Mouse (Mus musculus) midbrain, embryonic 14.5 days (tissue): ENCODE data around the gene Fbxw14. TPM values are rescaled to one million over a fixed set of nuclear protein-coding genes. Genes with fewer than 3 reads are reported as not detected.
"Not testable (repeated sequence)": the region's sequence is repeated elsewhere in the genome, so short reads cannot be mapped to it uniquely, and the experiment has no call there.

Experiments
- ATAC-seq: fragments of 200-750 bp; cut with Nextera tagmentation; 2 replicates; pipeline ENCODE4 v1.8.0; 2017; ENCODE audit warnings: moderate number of reproducible peaks, moderate library complexity; ENCODE audit not compliant: low FRiP score, low TSS enrichment
- DNase-seq: peaks from one replicate; pipeline ENCODE4 v3.0.0-alpha.2; 2015
- H3K27ac ChIP-seq: fragments of 300-500 bp; sonication (generic); replicated peaks from 2 replicates; pipeline ENCODE4 v1.5.1; 2014; ENCODE audit warnings: mild to moderate bottlenecking, low read depth, low read length, moderate library complexity
- H3K27me3 ChIP-seq: fragments of 300-500 bp; sonication (generic); 2 replicates; pipeline ENCODE4 v1.6.1; 2014; ENCODE audit warnings: low read length, control low read depth, mixed read lengths; ENCODE audit not compliant: control insufficient read depth, insufficient read depth
- H3K36me3 ChIP-seq: fragments of 300-500 bp; sonication (generic); 2 replicates; pipeline ENCODE4 v1.6.1; 2014; ENCODE audit warnings: low read length, control low read depth; ENCODE audit not compliant: control insufficient read depth, insufficient read depth
- H3K4me1 ChIP-seq: fragments of 300-500 bp; sonication (generic); 2 replicates; pipeline ENCODE4 v1.6.1; 2014; ENCODE audit warnings: mild to moderate bottlenecking, antibody characterized with exemption, low read length, control low read depth; ENCODE audit not compliant: control insufficient read depth, insufficient read depth
- H3K4me2 ChIP-seq: fragments of 300-500 bp; sonication (generic); 2 replicates; pipeline ENCODE4 v1.6.1; 2014; ENCODE audit warnings: mild to moderate bottlenecking, low read length, moderate library complexity
- H3K4me3 ChIP-seq: fragments of 300-500 bp; sonication (generic); replicated peaks from 2 replicates; pipeline ENCODE4 v1.5.1; 2014; ENCODE audit warnings: low read depth, low read length
- H3K9ac ChIP-seq: fragments of 300-500 bp; sonication (generic); replicated peaks from 2 replicates; pipeline ENCODE4 v1.6.1; 2014; ENCODE audit warnings: mild to moderate bottlenecking, low read length, moderate library complexity
- H3K9me3 ChIP-seq: fragments of 300-500 bp; sonication (generic); 2 replicates; pipeline ENCODE4 v1.6.1; 2016; ENCODE audit warnings: low read length, control low read depth, mixed read lengths; ENCODE audit not compliant: control insufficient read depth
- WGBS: fragments of 180-500 bp; shearing (Covaris S2); extraction: QIAGEN DNeasy Blood & Tissue Kit; methylation state at CpG from one replicate; pipeline ENCODE4 v1.1.7; 2014; 5-methylcytosine and 5-hydroxymethylcytosine counted together
- polyA plus RNA-seq: library from polyadenylated mRNA; unstranded; fragments of >200 nt; fragmentation: Nextera tagmentation; extraction: Ambion mirVana; gene quantifications from 2 replicates; pipeline ENCODE4 v1.2.1, GENCODE M21; 2014

Gene Fbxw14
- polyA plus RNA-seq = not detected in 2 replicates

DNA sequence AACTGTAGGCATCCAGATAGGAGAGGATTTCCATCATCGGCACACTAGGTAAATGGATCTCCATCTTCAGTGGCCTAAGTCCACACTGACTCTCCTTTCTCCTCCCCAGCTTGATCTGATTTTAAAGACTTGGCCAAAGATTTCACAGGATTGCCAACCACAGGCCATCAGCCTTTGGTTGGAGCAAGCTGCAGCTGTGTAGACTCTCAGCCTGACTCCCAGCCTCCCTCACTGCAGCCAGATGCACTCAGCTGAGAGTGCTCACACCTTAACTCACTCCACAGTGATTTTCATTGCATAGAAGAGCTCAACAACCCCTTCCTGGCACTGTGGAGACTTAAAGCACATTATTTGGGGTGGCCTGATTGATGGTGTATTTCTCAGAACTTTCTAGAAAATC is at the start of gene Fbxw14:
Gene Fbxw14 (minus strand): TSS at position 101 of the 400 bp plus-strand sequence.
- not testable (repeated sequence) for H3K27me3 ChIP-seq, H3K4me3 ChIP-seq, DNase-seq, H3K9me3 ChIP-seq, H3K4me2 ChIP-seq, H3K27ac ChIP-seq, H3K4me1 ChIP-seq, H3K36me3 ChIP-seq, ATAC-seq, H3K9ac ChIP-seq
- WGBS = no CpG with 5 or more reads among the region's 1 CpGs

DNA sequence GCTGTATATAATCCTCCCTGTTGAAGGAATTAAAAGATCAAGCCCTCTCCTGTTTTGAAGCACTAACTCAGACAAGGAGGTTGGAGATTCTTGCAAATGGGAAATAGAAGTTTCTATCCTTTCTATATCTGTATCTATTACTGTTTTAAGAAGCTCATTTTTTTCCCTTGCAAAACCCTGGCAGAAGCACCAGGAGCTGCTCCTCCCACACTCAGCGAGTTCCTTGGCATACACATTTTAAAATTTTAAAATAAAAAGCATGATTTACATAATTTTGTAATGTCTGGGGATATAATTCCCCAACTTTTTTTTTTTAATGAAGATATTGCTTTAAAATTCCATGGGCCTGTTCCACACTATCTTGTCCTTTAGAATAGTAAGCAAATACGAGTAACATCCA is 24.4 kb downstream of the Fbxw14 start:
- no peak overlapping the region for H3K9ac ChIP-seq
- H3K27me3 ChIP-seq = no peaks in the 10 kb centered on the region
- H3K36me3 ChIP-seq = no peaks in the 10 kb centered on the region
- ATAC-seq (no peak), DNase-seq (no peak)
- no peak overlapping the region for H3K4me2 ChIP-seq
- WGBS = 80% methylated on average over 2 of the region's 2 CpGs
- H3K27ac ChIP-seq = no peak overlapping the region
- no peak overlapping the region for H3K4me3 ChIP-seq
- H3K9me3 ChIP-seq = no peaks in the 10 kb centered on the region
- no peaks in the 10 kb centered on the region for H3K4me1 ChIP-seq

DNA sequence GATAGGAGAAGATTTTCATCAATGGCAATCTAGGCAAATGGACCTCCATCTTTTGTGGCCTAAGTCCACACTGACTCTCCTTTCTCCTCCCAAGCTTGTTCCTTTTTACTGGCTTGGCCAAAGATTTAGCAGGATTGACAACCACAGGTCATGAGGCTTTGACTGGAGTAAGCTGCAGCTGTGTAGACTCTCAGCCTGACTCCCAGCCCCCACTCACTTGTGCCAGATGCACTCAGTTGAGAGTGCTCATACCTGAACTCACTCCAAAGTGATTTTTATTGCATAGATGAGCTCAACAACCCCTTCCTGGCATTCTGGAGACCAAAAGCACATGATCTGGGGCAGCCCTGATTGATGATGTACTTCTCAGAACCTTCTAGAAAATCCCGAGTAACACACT is 52.8 kb downstream of the Fbxw14 start, which contains the start of gene Fbxw20:
Gene Fbxw20 (minus strand): TSS at position 101 of the 400 bp plus-strand sequence.
- Histone ChIP-seq H3K27me3 (no peaks in the 10 kb centered on the region), H3K4me3 (no peak within 1 kb of the TSS), H3K4me1 (no peaks in the 10 kb centered on the region), H3K27ac (no peak within 1 kb of the TSS), H3K9me3 (no peaks in the 10 kb centered on the region), H3K9ac (no peak within 1 kb of the TSS), H3K4me2 (no peak within 1 kb of the TSS), H3K36me3 (no peaks in the 10 kb centered on the region)
- DNase-seq = no peak
- 79% methylated on average over 1 of the region's 1 CpGs for WGBS
- no peak for ATAC-seq

Other genes starting within 250 kb of the Fbxw14 start
- 49.1 and 49.9 TPM in 2 replicates for gene Shisa5, start 249.1 kb downstream of the Fbxw14 start, polyA plus RNA-seq
- gene Trex1, start 227.9 kb downstream of the Fbxw14 start, polyA plus RNA-seq = 15.3 and 18.8 TPM in 2 replicates
- gene Atrip, start 213.6 kb downstream of the Fbxw14 start, polyA plus RNA-seq = 26.5 and 28.6 TPM in 2 replicates
- gene Ccdc51, start 205.2 kb downstream of the Fbxw14 start, polyA plus RNA-seq = 14.0 and 15.4 TPM in 2 replicates
- 733 and 824 TPM in 2 replicates for gene Tma7, start 205.1 kb downstream of the Fbxw14 start, polyA plus RNA-seq
- 21.7 and 22.4 TPM in 2 replicates for gene Plxnb1, start 192.3 kb downstream of the Fbxw14 start, polyA plus RNA-seq
- not detected in 2 replicates for gene Fbxw21, start 125.6 kb downstream of the Fbxw14 start, polyA plus RNA-seq
- gene Fbxw13, start 91.7 kb downstream of the Fbxw14 start, polyA plus RNA-seq = not detected in 2 replicates
- not detected in 2 replicates for gene Fbxw20, start 52.9 kb downstream of the Fbxw14 start, polyA plus RNA-seq
- not detected in 2 replicates for gene Fbxw28, start 52.0 kb upstream of the Fbxw14 start, polyA plus RNA-seq
- not detected in 2 replicates for gene Fbxw22, start 116.6 kb upstream of the Fbxw14 start, polyA plus RNA-seq
- not detected in 2 replicates for gene Fbxw16, start 161.5 kb upstream of the Fbxw14 start, polyA plus RNA-seq
- gene Fbxw19, start 208.2 kb upstream of the Fbxw14 start, polyA plus RNA-seq = not detected in 2 replicates